Mouse (Mus musculus): Measurements from ENCODE around the gene Ypel2.

Gene Ypel2

GRCm38 (mm10) chr11:86898367-86898766, 95.1 kb downstream of the Ypel2 start:
- no peak for DNase-seq (ENCODE audit: low spot score in 2 of 2)

GRCm38 (mm10) chr11:86895567-86895966, 97.9 kb downstream of the Ypel2 start:
- no peak for DNase-seq (ENCODE audit: low spot score in 2 of 2)

DNA sequence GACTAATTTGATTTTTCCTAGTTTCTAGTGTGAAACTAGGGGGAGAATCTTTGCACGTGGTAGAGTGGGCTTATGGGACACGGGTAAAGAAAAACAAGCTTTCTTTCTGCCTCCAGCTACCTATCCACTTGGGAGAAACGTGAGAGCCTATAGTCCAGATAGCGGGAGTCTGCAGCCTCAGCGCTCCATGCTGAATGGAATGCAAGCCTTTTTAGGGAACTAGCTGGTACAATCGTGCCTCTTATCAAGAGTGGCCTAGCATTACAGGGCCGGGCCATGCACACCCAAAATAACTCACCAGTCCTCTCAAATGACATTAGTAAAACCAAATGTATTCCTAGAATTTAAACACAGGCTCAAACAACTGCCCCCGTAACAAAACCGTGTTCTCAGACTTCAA, 98.4 kb downstream of the Ypel2 start:
- DNase-seq (ENCODE audit: low spot score in 2 of 2) = no peak

DNA sequence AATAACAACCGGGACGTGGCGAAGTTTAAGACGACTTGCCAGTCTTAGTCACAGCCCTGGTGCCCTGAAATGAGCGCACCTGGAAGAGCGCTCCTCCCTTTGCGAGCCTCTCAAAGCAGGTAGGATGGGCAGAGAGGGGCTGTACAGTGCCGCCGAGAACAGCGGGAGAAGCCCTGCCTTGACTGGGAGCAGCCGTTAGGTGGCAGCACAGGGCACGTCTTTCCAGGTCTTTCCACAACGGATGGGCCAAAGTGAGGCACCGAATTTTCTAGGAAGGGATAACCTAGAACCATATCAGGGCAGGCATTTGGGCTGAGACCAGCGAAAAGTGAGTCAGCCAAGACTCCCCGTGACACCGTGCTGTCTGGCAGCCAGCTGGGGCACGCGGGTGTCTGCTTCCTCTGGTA, 99.3 kb downstream of the Ypel2 start:
- DNase-seq (ENCODE audit: low spot score in 2 of 2) = peak; percentile 53 to 84

GRCm38 (mm10) chr11:86892996-86893670, 100.4 kb downstream of the Ypel2 start:
- DNase-seq (ENCODE audit: low spot score in 2 of 2) = no peak
